Mouse (Mus musculus) forebrain, embryonic 15.5 days (tissue): ENCODE results near the gene Abhd6. TPM values are rescaled to one million over a fixed set of nuclear protein-coding genes. Genes with fewer than 3 reads are reported as not detected.
"Not testable (repeated sequence)": the region's sequence is repeated elsewhere in the genome, so short reads cannot be mapped to it uniquely, and the experiment has no call there.

Experiments used
- ATAC-seq: fragments of 200-750 bp; cut with Nextera tagmentation; replicated peaks from 2 replicates; pipeline ENCODE4 v1.8.0; 2017; ENCODE audit warnings: mild to moderate bottlenecking, moderate TSS enrichment, moderate library complexity
- H3K27ac ChIP-seq: fragments of 300-500 bp; sonication (generic); replicated peaks from 2 replicates; pipeline ENCODE4 v1.5.1; 2015; ENCODE audit warnings: mild to moderate bottlenecking, inconsistent platforms
- H3K27me3 ChIP-seq: fragments of 300-500 bp; sonication (generic); 2 replicates; pipeline ENCODE4 v1.6.1; 2015; ENCODE audit warnings: inconsistent platforms
- H3K36me3 ChIP-seq: fragments of 300-500 bp; sonication (generic); 2 replicates; pipeline ENCODE4 v1.6.1; 2015; ENCODE audit warnings: mild to moderate bottlenecking, inconsistent platforms
- H3K4me1 ChIP-seq: fragments of 300-500 bp; sonication (generic); 2 replicates; pipeline ENCODE4 v1.6.1; 2015; ENCODE audit warnings: inconsistent platforms
- H3K4me2 ChIP-seq: fragments of 300-500 bp; sonication (generic); replicated peaks from 2 replicates; pipeline ENCODE4 v1.6.1; 2015; ENCODE audit warnings: mild to moderate bottlenecking, inconsistent platforms
- H3K4me3 ChIP-seq: fragments of 300-500 bp; sonication (generic); 2 replicates; pipeline ENCODE4 v1.5.1; 2015; ENCODE audit warnings: mild to moderate bottlenecking, inconsistent platforms
- H3K9ac ChIP-seq: fragments of 300-500 bp; sonication (generic); replicated peaks from 2 replicates; pipeline ENCODE4 v1.6.1; 2015; ENCODE audit warnings: mild to moderate bottlenecking, inconsistent platforms
- H3K9me3 ChIP-seq: fragments of 300-500 bp; sonication (generic); 2 replicates; pipeline ENCODE4 v1.6.1; 2016; ENCODE audit warnings: inconsistent platforms
- WGBS: fragments of 180-500 bp; shearing (Covaris S2); methylation state at CpG from one replicate; pipeline ENCODE4 v1.1.7; 2015; ENCODE audit warnings: mixed read lengths; 5-methylcytosine and 5-hydroxymethylcytosine counted together
- polyA plus RNA-seq: library from polyadenylated mRNA; unstranded; fragments of >200 nt; fragmentation: Nextera tagmentation; extraction: Ambion mirVana; gene quantifications from 2 replicates; pipeline ENCODE4 v1.2.1, GENCODE M21; 2015

Gene Abhd6
- polyA plus RNA-seq, 1 experiment from 2014 or later, result 33.0 TPM

- Histone ChIP-seq H3K27ac (no peak overlapping the region), H3K4me1 (peaks cover 26% of the 10 kb centered on the region), H3K9ac (no peak overlapping the region), H3K27me3 (peaks cover 19% of the 10 kb centered on the region), H3K36me3 (no peaks in the 10 kb centered on the region), H3K9me3 (no peaks in the 10 kb centered on the region), H3K4me2 (no peak overlapping the region), H3K4me3 (no peak overlapping the region)
- no peak for ATAC-seq
- 27% methylated on average over 17 of the region's 17 CpGs for WGBS
These were observed 1.6 kb upstream of the Abhd6 start for GRCm38 (mm10) chr14:8000831-8001685.

- peak overlapping the region; percentile 50 for H3K4me3 ChIP-seq
- peak; percentile 66 for ATAC-seq
- peak overlapping the region; percentile 64 for H3K4me2 ChIP-seq
- H3K4me1 ChIP-seq, result peaks cover 20% of the 10 kb centered on the region
- no peaks in the 10 kb centered on the region for H3K36me3 ChIP-seq
- H3K9me3 ChIP-seq, result no peaks in the 10 kb centered on the region
- WGBS, result under 1% methylated on average over 23 of the region's 23 CpGs
- peak overlapping the region; percentile 68 for H3K27ac ChIP-seq
- H3K9ac ChIP-seq, result peak overlapping the region; percentile 50
- H3K27me3 ChIP-seq, result peaks cover 19% of the 10 kb centered on the region
These were observed 480 bp downstream of the Abhd6 start for GRCm38 (mm10) chr14:8003093-8003670.

- H3K27ac ChIP-seq, result peak overlapping the region; percentile 68
- WGBS, result 32% methylated on average over 18 of the region's 18 CpGs
- ATAC-seq, result no peak
These were observed 1.3 kb downstream of the Abhd6 start for GRCm38 (mm10) chr14:8003727-8004670.

GRCm38 (mm10) chr14:8006061-8006460, 3.4 kb downstream of the Abhd6 start:
- WGBS, result 66% methylated on average over 3 of the region's 3 CpGs
- H3K9ac ChIP-seq, H3K36me3 ChIP-seq: not testable (repeated sequence)

More at GRCm38 (mm10) chr14:8003727-8004670, 1.3 kb downstream of the Abhd6 start:
- Histone ChIP-seq H3K36me3 (no peaks in the 10 kb centered on the region), H3K9me3 (no peaks in the 10 kb centered on the region), H3K27me3 (peaks cover 16% of the 10 kb centered on the region), H3K4me3 (peak overlapping the region; percentile 50), H3K4me1 (peaks cover 20% of the 10 kb centered on the region), H3K9ac (peak overlapping the region; percentile 50), H3K4me2 (peak overlapping the region; percentile 64)

GRCm38 (mm10) chr14:8007084-8007483, 4.4 kb downstream of the Abhd6 start:
- H3K27ac ChIP-seq, result no peak overlapping the region
- peaks cover 20% of the 10 kb centered on the region for H3K4me1 ChIP-seq
- peaks cover 1% of the 10 kb centered on the region; the same call in 1 of the 2 replicates for H3K27me3 ChIP-seq
- H3K9me3 ChIP-seq, result no peaks in the 10 kb centered on the region
- no peak overlapping the region for H3K4me3 ChIP-seq
- H3K9ac ChIP-seq, result no peak overlapping the region
- H3K4me2 ChIP-seq, result no peak overlapping the region
- H3K36me3 ChIP-seq, result no peaks in the 10 kb centered on the region
- no peak for ATAC-seq

More at GRCm38 (mm10) chr14:8006061-8006460, 3.4 kb downstream of the Abhd6 start:
- H3K27me3 ChIP-seq, H3K4me2 ChIP-seq, H3K9me3 ChIP-seq, H3K27ac ChIP-seq, H3K4me3 ChIP-seq, ATAC-seq: not testable (repeated sequence)
- peaks cover 20% of the 10 kb centered on the region for H3K4me1 ChIP-seq

- 90% methylated on average over 2 of the region's 2 CpGs for WGBS
- H3K27me3 ChIP-seq, result no peaks in the 10 kb centered on the region
- H3K4me3 ChIP-seq, result no peak overlapping the region
- no peak overlapping the region for H3K9ac ChIP-seq
- H3K9me3 ChIP-seq, result no peaks in the 10 kb centered on the region
- no peaks in the 10 kb centered on the region for H3K36me3 ChIP-seq
- peaks cover 16% of the 10 kb centered on the region for H3K4me1 ChIP-seq
- no peak overlapping the region for H3K27ac ChIP-seq
- ATAC-seq, result no peak
- no peak overlapping the region for H3K4me2 ChIP-seq
These were observed 4.8 kb downstream of the Abhd6 start for GRCm38 (mm10) chr14:8007486-8007885.

GRCm38 (mm10) chr14:8007923-8008322, 5.2 kb downstream of the Abhd6 start:
- WGBS, result 86% methylated on average over 10 of the region's 10 CpGs
- Histone ChIP-seq H3K36me3 (no peaks in the 10 kb centered on the region), H3K27me3 (no peaks in the 10 kb centered on the region), H3K9ac (no peak overlapping the region), H3K27ac (no peak overlapping the region), H3K4me1 (peaks cover 15% of the 10 kb centered on the region), H3K4me2 (no peak overlapping the region), H3K9me3 (no peaks in the 10 kb centered on the region), H3K4me3 (no peak overlapping the region)
- no peak for ATAC-seq

- no peak overlapping the region for H3K4me2 ChIP-seq
- H3K9ac ChIP-seq, result no peak overlapping the region
- H3K4me1 ChIP-seq, result no peaks in the 10 kb centered on the region
- H3K4me3 ChIP-seq, result no peak overlapping the region
- no peak overlapping the region for H3K27ac ChIP-seq
- no peaks in the 10 kb centered on the region for H3K27me3 ChIP-seq
- WGBS, result 90% methylated on average over 2 of the region's 2 CpGs
- no peaks in the 10 kb centered on the region for H3K9me3 ChIP-seq
- ATAC-seq, result no peak
- H3K36me3 ChIP-seq, result no peaks in the 10 kb centered on the region
These were observed 8.6 kb downstream of the Abhd6 start for GRCm38 (mm10) chr14:8011297-8011696.

GRCm38 (mm10) chr14:8011938-8012337, 9.2 kb downstream of the Abhd6 start:
- Histone ChIP-seq H3K36me3 (no peaks in the 10 kb centered on the region), H3K4me3 (no peak overlapping the region), H3K27me3 (no peaks in the 10 kb centered on the region), H3K9me3 (no peaks in the 10 kb centered on the region), H3K4me1 (no peaks in the 10 kb centered on the region), H3K9ac (no peak overlapping the region), H3K27ac (no peak overlapping the region), H3K4me2 (no peak overlapping the region)
- 82% methylated on average over 6 of the region's 6 CpGs for WGBS
- ATAC-seq, result no peak

GRCm38 (mm10) chr14:8015756-8016155, 13.1 kb downstream of the Abhd6 start:
- H3K4me3 ChIP-seq, result no peak overlapping the region
- H3K9me3 ChIP-seq, result no peaks in the 10 kb centered on the region
- no peaks in the 10 kb centered on the region for H3K4me1 ChIP-seq
- no peaks in the 10 kb centered on the region for H3K36me3 ChIP-seq
- H3K27me3 ChIP-seq, result no peaks in the 10 kb centered on the region
- no peak overlapping the region for H3K27ac ChIP-seq
- no peak overlapping the region for H3K4me2 ChIP-seq
- ATAC-seq, result no peak
- no peak overlapping the region for H3K9ac ChIP-seq
- WGBS, result 92% methylated on average over 6 of the region's 6 CpGs

- H3K27ac ChIP-seq, result no peak overlapping the region
- no peak overlapping the region for H3K4me3 ChIP-seq
- WGBS, result 89% methylated on average over 6 of the region's 6 CpGs
- no peak overlapping the region for H3K4me2 ChIP-seq
- no peak for ATAC-seq
- no peaks in the 10 kb centered on the region for H3K27me3 ChIP-seq
- H3K9ac ChIP-seq, result no peak overlapping the region
- H3K4me1 ChIP-seq, result no peaks in the 10 kb centered on the region
- no peaks in the 10 kb centered on the region for H3K9me3 ChIP-seq
- no peaks in the 10 kb centered on the region for H3K36me3 ChIP-seq
These were observed 13.6 kb downstream of the Abhd6 start for GRCm38 (mm10) chr14:8016276-8016675.

- no peaks in the 10 kb centered on the region for H3K4me1 ChIP-seq
- H3K27ac ChIP-seq, result no peak overlapping the region
- H3K4me2 ChIP-seq, result no peak overlapping the region
- no peaks in the 10 kb centered on the region for H3K9me3 ChIP-seq
- no peak overlapping the region for H3K9ac ChIP-seq
- 82% methylated on average over 1 of the region's 1 CpGs for WGBS
- H3K27me3 ChIP-seq, result no peaks in the 10 kb centered on the region
- no peak for ATAC-seq
- no peaks in the 10 kb centered on the region for H3K36me3 ChIP-seq
- no peak overlapping the region for H3K4me3 ChIP-seq
These were observed 14.2 kb downstream of the Abhd6 start for GRCm38 (mm10) chr14:8016951-8017350.
